Mouse (Mus musculus) E14TG2a.4 (cell line): ENCODE measurements around the gene Ctnnd2.

Experiments used
- H3K27me3 ChIP-seq: 2 replicates; pipeline ENCODE4 v1.6.1; 2014; ENCODE audit warnings: low read length, control low read depth; ENCODE audit not compliant: insufficient read depth
- H3K36me3 ChIP-seq: 2 replicates; pipeline ENCODE4 v1.6.1; 2014; ENCODE audit warnings: low read length, control low read depth; ENCODE audit not compliant: insufficient read depth
- H3K4me1 ChIP-seq: replicated peaks from 2 replicates; pipeline ENCODE4 v1.6.1; 2014; ENCODE audit warnings: low read depth, low read length, control low read depth
- H3K4me3 ChIP-seq: replicated peaks from 2 replicates; pipeline ENCODE4 v1.5.1; 2014; ENCODE audit warnings: mild to moderate bottlenecking, low read length
- H3K9me3 ChIP-seq: 2 replicates; pipeline ENCODE4 v1.6.1; 2014; ENCODE audit warnings: low read length, control low read depth
- CTCF ChIP-seq: conservative IDR thresholded peaks from 2 replicates; pipeline ENCODE4 v1.5.1; 2014; ENCODE audit warnings: low read length
- NANOG ChIP-seq: IDR thresholded peaks from 2 replicates; pipeline ENCODE4 v1.6.1; 2014; ENCODE audit warnings: borderline replicate concordance, low read length, mixed read lengths
- POU5F1 ChIP-seq: IDR thresholded peaks from 2 replicates; pipeline ENCODE4 v1.6.1; 2014; ENCODE audit warnings: low read length, borderline replicate concordance

Ctnnd2 gene

DNA sequence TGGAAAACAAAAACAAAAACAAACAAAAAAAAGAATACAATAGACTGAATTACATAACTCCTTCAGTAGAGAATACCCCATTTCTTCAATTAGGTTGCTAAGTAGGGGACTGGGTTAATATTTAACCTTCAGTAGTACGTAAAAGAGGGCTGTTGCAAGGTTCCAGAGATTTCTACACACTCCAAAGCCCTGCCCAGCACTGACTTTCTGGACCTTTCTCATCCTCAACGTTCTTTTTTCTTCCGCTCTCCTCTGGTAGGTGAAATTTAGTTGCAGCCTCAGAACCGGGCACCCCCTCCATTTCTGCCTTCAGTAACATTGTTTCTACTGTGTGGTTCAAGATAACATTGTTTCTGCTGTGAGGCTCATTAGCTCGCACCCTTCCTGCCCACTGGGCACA is 759.5 kb downstream of the Ctnnd2 start:
- TF ChIP-seq NANOG = no peak
- no peak for TF ChIP-seq POU5F1
- no peak for TF ChIP-seq CTCF
- no peaks in the 10 kb centered on the region for H3K27me3 ChIP-seq
- no peak overlapping the region for H3K4me3 ChIP-seq

DNA sequence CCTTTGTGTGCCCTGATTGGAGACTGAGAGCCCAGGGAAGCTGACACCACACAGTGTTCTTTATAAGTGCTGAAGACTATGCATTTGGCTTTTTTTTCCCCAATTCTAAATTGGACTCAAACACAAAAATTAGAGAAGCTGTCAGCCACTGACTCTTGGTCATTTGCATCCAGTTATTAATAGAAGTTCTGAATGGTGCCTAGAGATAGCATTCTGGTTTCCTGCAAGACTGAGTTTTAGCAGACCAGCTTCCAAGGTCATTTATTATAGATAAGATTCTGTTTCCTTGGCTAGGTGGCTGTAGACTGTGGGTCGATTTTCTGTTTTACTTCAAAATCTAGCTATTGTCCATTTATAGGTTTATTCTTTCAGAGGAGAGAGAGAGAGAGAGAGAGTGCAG is 773.5 kb downstream of the Ctnnd2 start:
- no peaks in the 10 kb centered on the region for H3K4me1 ChIP-seq
- TF ChIP-seq NANOG = no peak
- no peak for TF ChIP-seq CTCF
- no peak for TF ChIP-seq POU5F1
- no peaks in the 10 kb centered on the region for H3K27me3 ChIP-seq
- H3K4me3 ChIP-seq = no peak overlapping the region
- H3K36me3 ChIP-seq = no peaks in the 10 kb centered on the region
- H3K9me3 ChIP-seq = no peaks in the 10 kb centered on the region

More for the DNA sequence above, 759.5 kb downstream of the Ctnnd2 start:
- peaks cover 5% of the 10 kb centered on the region for H3K9me3 ChIP-seq
- no peaks in the 10 kb centered on the region for H3K4me1 ChIP-seq
- no peaks in the 10 kb centered on the region for H3K36me3 ChIP-seq

DNA sequence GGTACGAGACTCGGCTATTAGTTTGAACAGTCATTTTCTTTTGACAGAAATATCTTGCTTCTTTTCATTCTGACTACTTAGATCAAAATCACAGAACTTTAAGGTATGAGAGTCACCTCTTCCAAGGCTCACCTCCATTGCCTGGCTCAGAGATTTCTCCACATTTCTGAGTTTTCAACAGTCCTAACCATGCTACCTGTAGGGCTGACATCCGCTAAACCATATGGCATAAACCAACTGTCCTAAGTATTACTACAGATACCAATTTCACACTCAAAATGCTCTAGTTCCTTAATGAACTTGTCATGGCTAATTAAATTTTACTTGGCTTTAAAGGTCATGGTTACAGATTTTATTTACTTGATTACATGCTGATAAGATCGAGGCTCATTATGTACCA is 786.1 kb downstream of the Ctnnd2 start:
- Histone ChIP-seq H3K27me3 (no peaks in the 10 kb centered on the region), H3K4me1 (no peaks in the 10 kb centered on the region), H3K4me3 (no peak overlapping the region), H3K9me3 (no peaks in the 10 kb centered on the region), H3K36me3 (no peaks in the 10 kb centered on the region)
- TF ChIP-seq POU5F1 (no peak), CTCF (no peak), NANOG (no peak)

DNA sequence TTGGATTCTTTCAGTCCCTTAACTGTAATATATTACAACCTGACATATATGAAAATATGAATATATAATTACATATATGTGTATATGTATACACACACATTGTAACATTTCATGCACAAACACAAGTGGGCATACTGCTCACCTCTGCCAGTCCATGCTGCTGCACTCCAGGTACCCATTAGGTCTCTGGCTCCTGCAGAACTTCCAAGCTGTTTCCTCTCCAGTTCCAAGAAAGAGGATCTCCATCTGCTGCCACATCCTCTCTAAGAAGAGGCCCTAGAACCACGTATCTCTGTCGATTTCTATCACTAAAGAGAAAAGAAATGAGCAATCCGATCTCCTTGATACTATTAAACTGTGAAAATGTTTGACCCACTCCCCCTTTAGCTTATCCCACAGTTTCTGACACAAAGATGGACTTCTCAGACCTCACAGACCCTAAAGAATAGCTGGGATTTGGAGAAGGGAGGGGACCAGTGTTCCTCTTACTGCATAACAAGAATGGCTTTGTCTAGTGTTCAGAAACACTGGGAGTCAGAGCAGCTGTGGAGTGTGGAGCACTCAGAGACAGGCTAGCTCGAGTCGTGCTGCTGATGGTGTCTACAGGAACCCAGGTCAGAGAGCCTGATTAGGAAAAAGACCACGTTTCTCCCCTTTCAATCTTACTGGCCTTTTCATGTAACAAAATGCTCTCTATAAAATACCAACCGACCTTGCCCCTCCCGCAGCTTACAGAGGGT is 790.2 kb downstream of the Ctnnd2 start:
- TF ChIP-seq POU5F1 (no peak), CTCF (no peak), NANOG (no peak)
- Histone ChIP-seq H3K4me1 (no peaks in the 10 kb centered on the region), H3K36me3 (no peaks in the 10 kb centered on the region), H3K9me3 (no peaks in the 10 kb centered on the region), H3K4me3 (no peak overlapping the region), H3K27me3 (no peaks in the 10 kb centered on the region)

DNA sequence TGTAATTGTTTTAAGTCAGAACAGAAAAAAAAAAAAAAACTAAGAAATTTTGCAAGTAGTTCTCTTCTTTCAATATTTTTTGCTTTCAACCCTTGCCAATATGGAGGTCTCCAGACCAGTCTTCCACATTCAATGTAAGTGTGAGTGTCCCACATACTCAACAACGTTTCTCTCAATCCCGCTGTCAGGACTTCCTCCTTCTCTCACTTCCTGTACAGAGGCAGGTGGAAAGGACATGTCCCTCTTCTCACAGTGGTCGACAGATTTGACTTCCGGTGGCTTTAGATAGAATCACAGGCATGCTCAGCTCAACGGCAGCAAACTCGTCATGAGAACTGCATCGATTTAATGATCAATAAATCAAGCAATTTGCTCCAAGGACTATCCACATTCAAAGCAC is 791.7 kb downstream of the Ctnnd2 start:
- Histone ChIP-seq H3K4me1 (no peaks in the 10 kb centered on the region), H3K9me3 (no peaks in the 10 kb centered on the region), H3K27me3 (no peaks in the 10 kb centered on the region), H3K36me3 (no peaks in the 10 kb centered on the region), H3K4me3 (no peak overlapping the region)
- TF ChIP-seq NANOG (no peak), CTCF (no peak), POU5F1 (no peak)

DNA sequence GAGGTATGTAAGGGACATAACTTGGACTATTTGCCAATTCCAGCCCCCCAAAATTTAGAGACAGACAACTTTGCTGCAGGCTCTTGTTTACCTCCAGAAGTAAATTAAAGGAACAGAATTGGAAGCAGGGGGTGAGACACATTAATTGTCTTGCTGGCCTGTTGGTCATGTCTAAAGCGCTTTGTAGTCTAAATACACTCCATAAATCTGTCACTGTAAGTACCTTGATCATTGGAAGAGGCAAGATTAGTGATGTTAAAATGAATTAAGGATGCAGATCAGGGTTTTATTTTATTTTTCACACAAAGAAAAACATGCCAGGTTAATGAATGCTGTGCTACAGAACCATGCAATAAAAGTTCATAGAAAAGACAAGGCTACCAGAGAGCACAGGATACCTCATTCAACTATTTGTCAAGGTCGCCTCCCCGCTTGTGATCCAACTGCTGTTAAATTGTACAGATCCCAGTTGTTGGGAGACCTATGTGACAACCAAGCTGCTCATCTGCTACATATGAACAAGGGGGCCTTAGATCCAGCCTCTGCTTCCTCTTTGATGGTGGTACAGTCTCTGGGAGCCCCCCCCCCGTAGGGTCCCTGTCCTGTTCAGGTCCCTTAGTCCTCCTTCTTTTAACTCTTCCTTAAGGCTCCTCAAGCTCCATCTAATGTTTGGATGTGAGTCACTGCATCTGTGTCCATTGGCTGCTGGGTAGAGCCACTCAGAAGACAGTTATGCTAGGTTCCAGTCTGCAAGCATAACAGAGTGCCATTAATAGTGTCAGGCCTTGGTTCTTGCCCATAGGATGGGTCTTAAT is 792.7 kb downstream of the Ctnnd2 start:
- Histone ChIP-seq H3K9me3 (no peaks in the 10 kb centered on the region), H3K4me1 (no peaks in the 10 kb centered on the region), H3K4me3 (no peak overlapping the region), H3K27me3 (no peaks in the 10 kb centered on the region), H3K36me3 (no peaks in the 10 kb centered on the region)
- TF ChIP-seq NANOG = no peak
- no peak for TF ChIP-seq POU5F1
- TF ChIP-seq CTCF = no peak

DNA sequence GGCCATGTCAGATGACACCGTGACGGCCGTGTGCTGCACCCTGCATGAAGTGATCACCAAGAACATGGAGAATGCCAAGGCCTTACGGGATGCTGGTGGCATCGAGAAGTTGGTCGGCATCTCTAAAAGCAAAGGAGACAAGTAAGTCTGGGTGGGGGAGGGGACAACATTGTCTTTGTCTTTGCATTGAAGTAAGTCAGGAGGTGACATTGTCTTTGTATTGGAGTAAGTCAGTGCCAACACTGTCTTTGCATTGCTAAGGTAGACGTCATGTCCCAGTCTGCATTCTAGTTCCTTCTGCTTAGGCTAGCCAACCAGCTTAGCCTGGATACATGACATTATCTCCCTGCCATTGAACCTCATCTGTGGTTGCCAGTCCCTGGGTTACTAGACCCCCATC is 794.4 kb downstream of the Ctnnd2 start:
- Histone ChIP-seq H3K9me3 (no peaks in the 10 kb centered on the region), H3K4me3 (no peak overlapping the region), H3K36me3 (no peaks in the 10 kb centered on the region), H3K4me1 (no peaks in the 10 kb centered on the region), H3K27me3 (no peaks in the 10 kb centered on the region)
- no peak for TF ChIP-seq CTCF
- TF ChIP-seq POU5F1 = no peak
- TF ChIP-seq NANOG = no peak

DNA sequence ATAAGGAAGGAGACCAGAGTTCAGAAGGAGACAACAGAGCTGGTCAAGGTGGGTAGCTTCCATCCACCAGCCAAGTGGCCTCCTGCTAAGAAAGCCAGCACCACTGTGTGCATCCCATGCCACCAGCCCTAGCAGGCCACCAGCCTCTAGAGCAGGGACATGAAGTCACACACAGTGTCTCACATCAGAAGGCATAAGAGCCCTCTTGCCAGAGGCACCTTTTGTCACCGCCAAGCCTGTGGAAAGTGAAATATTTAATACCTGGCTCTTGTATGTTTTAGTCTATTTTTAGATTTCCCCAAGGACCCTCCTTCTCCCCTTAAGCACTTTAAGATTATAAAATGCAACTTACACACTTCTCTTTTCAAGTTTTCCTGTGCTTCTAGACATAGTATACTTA is 802.0 kb downstream of the Ctnnd2 start:
- H3K36me3 ChIP-seq = no peaks in the 10 kb centered on the region
- no peak overlapping the region for H3K4me3 ChIP-seq
- TF ChIP-seq POU5F1 (no peak), NANOG (no peak), CTCF (no peak)
- H3K27me3 ChIP-seq = no peaks in the 10 kb centered on the region
- no peaks in the 10 kb centered on the region for H3K4me1 ChIP-seq
- no peaks in the 10 kb centered on the region for H3K9me3 ChIP-seq
